Mouse (Mus musculus) bone marrow macrophage, adult 2 months (primary cell): ENCODE measurements around the gene Kmt2b.

Experiments used
- CTCF ChIP-seq: IDR thresholded peaks from 2 replicates; pipeline ENCODE4 v1.5.1; 2012; ENCODE audit warnings: low read depth, mild to moderate bottlenecking, low read length, moderate library complexity
- POLR2A ChIP-seq: IDR thresholded peaks from 2 replicates; pipeline ENCODE4 v1.6.1; 2012; ENCODE audit warnings: mild to moderate bottlenecking, low read depth, low read length, borderline replicate concordance

DNA sequence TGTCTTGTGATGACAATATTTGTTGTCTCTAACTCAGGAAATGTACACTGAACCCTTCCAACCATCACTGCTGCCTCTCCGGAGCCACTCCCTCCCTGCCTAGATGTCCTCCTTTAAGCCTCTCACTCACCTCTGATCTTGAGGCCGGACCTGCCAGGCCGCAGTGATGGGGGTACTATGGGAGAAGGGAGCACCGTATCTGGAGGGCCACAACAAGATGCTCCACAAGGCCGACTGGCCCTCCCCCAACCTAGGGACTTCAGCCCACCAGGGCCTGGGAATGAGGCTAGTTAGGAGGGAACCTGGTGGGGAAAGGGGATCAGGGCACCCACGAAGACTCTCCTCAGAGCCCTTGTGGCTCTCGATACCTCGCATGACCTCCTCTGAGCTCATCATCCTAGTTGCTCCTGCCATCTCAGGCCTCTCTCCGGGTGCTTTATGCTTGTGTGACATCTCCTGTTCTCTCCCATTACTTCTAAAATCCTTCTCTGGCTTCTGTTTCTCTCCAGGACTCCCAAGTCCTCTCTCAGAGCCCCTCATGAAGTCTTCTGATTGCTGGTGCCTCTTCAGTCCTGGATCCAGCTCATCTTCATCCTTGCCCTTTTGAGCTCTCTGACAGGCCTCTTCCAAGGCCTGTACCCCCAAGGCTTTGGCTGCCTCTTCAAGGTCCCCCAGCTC is 2.5 kb upstream of the Kmt2b start:
- TF ChIP-seq CTCF (no peak), POLR2A (no peak)
